ENCODE assay signal across 17 mouse cellular contexts in the genomic region with DNA sequence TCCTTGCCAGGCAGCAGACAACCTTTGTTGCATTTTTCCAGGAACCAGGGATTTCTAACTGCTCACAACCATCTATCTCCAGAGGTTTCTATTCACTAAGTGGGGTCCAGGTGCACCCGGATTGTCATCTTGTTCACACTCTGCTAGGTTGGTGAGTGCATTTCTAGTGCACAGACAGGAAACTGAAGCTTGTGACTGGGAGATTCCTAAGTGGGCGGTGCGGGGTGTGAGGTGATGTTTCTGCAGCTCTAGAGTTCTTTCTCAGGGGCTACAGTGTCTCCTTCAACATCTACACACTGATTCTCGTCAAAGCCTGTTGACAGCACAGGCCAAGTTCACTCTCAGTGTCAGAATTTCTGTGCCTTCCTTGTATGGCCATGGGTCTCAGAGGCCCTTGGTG.
"Had no signal": no experiment of that assay in that cellular context is flagged by ENCODE, and none has a peak within 500 bp of the region (broad histone marks: within the 10 kb centered on the region; RNA-seq: fewer than 3 reads in every experiment).

No protein-coding gene starts in this region.

- H3K9me3 ChIP-seq: lung, embryonic 15.5 days; megakaryocyte, embryonic 14.5 days; midbrain, embryonic 13.5 days; midbrain, embryonic 15.5 days; neural tube, embryonic 12.5 days; stomach, embryonic 15.5 days had no signal

- H3K9ac ChIP-seq: liver, postnatal 0 days; lung, embryonic 15.5 days; midbrain, embryonic 13.5 days; midbrain, embryonic 15.5 days; neural tube, embryonic 12.5 days; stomach, embryonic 15.5 days had no signal

- H3K36me3 ChIP-seq: lung, embryonic 15.5 days; midbrain, embryonic 13.5 days; midbrain, embryonic 15.5 days; neural tube, embryonic 12.5 days; stomach, embryonic 15.5 days had no signal

- ATAC-seq: liver, postnatal 0 days; lung, postnatal 0 days; midbrain, embryonic 13.5 days; midbrain, embryonic 15.5 days had no signal

- H3K4me3 ChIP-seq: lung, embryonic 15.5 days; megakaryocyte, embryonic 14.5 days; midbrain, embryonic 13.5 days; midbrain, embryonic 15.5 days; neural tube, embryonic 12.5 days; stomach, embryonic 15.5 days had no signal

- H3K27ac ChIP-seq: lung, embryonic 15.5 days; midbrain, embryonic 13.5 days; midbrain, embryonic 15.5 days; neural tube, embryonic 12.5 days; stomach, embryonic 15.5 days; stomach, postnatal 0 days had no signal

- DNase-seq: liver, postnatal 0 days; lung, adult 2 months; lung, postnatal 14 days; lung, postnatal 4 days; right cerebral cortex, postnatal 14 days; thymus, adult 2 months; thymus, postnatal 25 days; thymus, postnatal 4 days had no signal

- H3K4me1 ChIP-seq: lung, embryonic 15.5 days; neural tube, embryonic 12.5 days had no signal

- H3K4me2 ChIP-seq: lung, embryonic 15.5 days; midbrain, embryonic 11.5 days; midbrain, embryonic 13.5 days; midbrain, embryonic 15.5 days; neural tube, embryonic 12.5 days; stomach, embryonic 15.5 days had no signal

- H3K27me3 ChIP-seq: lung, embryonic 15.5 days; midbrain, embryonic 13.5 days; midbrain, embryonic 15.5 days; neural tube, embryonic 12.5 days; stomach, embryonic 15.5 days had no signal
